Mouse (Mus musculus): ENCODE results near the gene Rab40c. TPM values are rescaled to one million over a fixed set of nuclear protein-coding genes. Genes with fewer than 3 reads are reported as not detected.

Gene Rab40c
- polyA plus RNA-seq (2014; fragmentation: Nextera tagmentation; extraction: Ambion mirVana), result 25.1 and 29.6 TPM in 2 replicates

- peak within 1 kb of the TSS; percentile 96 for H3K4me3 ChIP-seq (ENCODE audit: low read depth, low read length)
- H3K9me3 ChIP-seq (ENCODE audit: control insufficient read depth, low read length), result no peaks in the 10 kb centered on the region
- under 1% methylated on average over 54 of the region's 78 CpGs for WGBS
- H3K9ac ChIP-seq (replicated peaks; ENCODE audit: low read depth, low read length), result peak within 1 kb of the TSS; percentile 86
- no peaks in the 10 kb centered on the region for H3K27me3 ChIP-seq (ENCODE audit: control insufficient read depth, insufficient read depth, low read length)
- ATAC-seq (ENCODE audit: low read depth), result peak; percentile 3
- no peaks in the 10 kb centered on the region for H3K36me3 ChIP-seq (ENCODE audit: control insufficient read depth, insufficient read depth, low read length)
- H3K4me2 ChIP-seq (ENCODE audit: low read depth, low read length), result peak within 1 kb of the TSS; percentile 84
- H3K4me1 ChIP-seq (ENCODE audit: control insufficient read depth, insufficient read depth, low read length), result peaks cover 16% of the 10 kb centered on the region
- peak within 1 kb of the TSS; percentile 93 for H3K27ac ChIP-seq (ENCODE audit: low read depth, low read length)
Measured at GRCm38 (mm10) chr17:25919144-25919785, at the start of gene Rab40c. TSS of gene Rab40c (minus strand) at chr17:25919727.

GRCm38 (mm10) chr17:25968176-25968575 is 48.6 kb upstream of the Rab40c start:
- Histone ChIP-seq H3K27me3 (ENCODE audit: control insufficient read depth, insufficient read depth, low read length) (no peaks in the 10 kb centered on the region), H3K9ac (replicated peaks; ENCODE audit: low read depth, low read length) (no peak overlapping the region), H3K27ac (ENCODE audit: low read depth, low read length) (no peak overlapping the region), H3K4me1 (ENCODE audit: control insufficient read depth, insufficient read depth, low read length) (no peaks in the 10 kb centered on the region), H3K4me3 (ENCODE audit: low read depth, low read length) (no peak overlapping the region), H3K9me3 (ENCODE audit: control insufficient read depth, low read length) (no peaks in the 10 kb centered on the region), H3K4me2 (ENCODE audit: low read depth, low read length) (no peak overlapping the region), H3K36me3 (ENCODE audit: control insufficient read depth, insufficient read depth, low read length) (peaks cover 2% of the 10 kb centered on the region; the same call in 1 of the 2 replicates)
- WGBS, result 84% methylated on average over 1 of the region's 1 CpGs
- ATAC-seq (ENCODE audit: low read depth), result no peak

- Histone ChIP-seq H3K9me3 (ENCODE audit: control insufficient read depth, low read length) (no peaks in the 10 kb centered on the region), H3K9ac (replicated peaks; ENCODE audit: low read depth, low read length) (no peak overlapping the region), H3K4me1 (ENCODE audit: control insufficient read depth, insufficient read depth, low read length) (no peaks in the 10 kb centered on the region), H3K4me3 (ENCODE audit: low read depth, low read length) (no peak overlapping the region), H3K27me3 (ENCODE audit: control insufficient read depth, insufficient read depth, low read length) (no peaks in the 10 kb centered on the region), H3K4me2 (ENCODE audit: low read depth, low read length) (no peak overlapping the region), H3K27ac (ENCODE audit: low read depth, low read length) (no peak overlapping the region), H3K36me3 (ENCODE audit: control insufficient read depth, insufficient read depth, low read length) (peaks cover 2% of the 10 kb centered on the region; the same call in 1 of the 2 replicates)
- ATAC-seq (ENCODE audit: low read depth), result no peak
- WGBS, result 43% methylated on average over 3 of the region's 3 CpGs
Measured at GRCm38 (mm10) chr17:25967652-25968051, 48.1 kb upstream of the Rab40c start.

- Histone ChIP-seq H3K9ac (replicated peaks; ENCODE audit: low read depth, low read length) (no peak overlapping the region), H3K4me3 (ENCODE audit: low read depth, low read length) (no peak overlapping the region), H3K4me2 (ENCODE audit: low read depth, low read length) (no peak overlapping the region), H3K27ac (ENCODE audit: low read depth, low read length) (no peak overlapping the region), H3K36me3 (ENCODE audit: control insufficient read depth, insufficient read depth, low read length) (peaks cover 8% of the 10 kb centered on the region), H3K27me3 (ENCODE audit: control insufficient read depth, insufficient read depth, low read length) (no peaks in the 10 kb centered on the region), H3K4me1 (ENCODE audit: control insufficient read depth, insufficient read depth, low read length) (no peaks in the 10 kb centered on the region), H3K9me3 (ENCODE audit: control insufficient read depth, low read length) (no peaks in the 10 kb centered on the region)
- no peak for ATAC-seq (ENCODE audit: low read depth)
- WGBS, result 88% methylated on average over 7 of the region's 7 CpGs
Measured at GRCm38 (mm10) chr17:25964271-25964670, 44.7 kb upstream of the Rab40c start.

GRCm38 (mm10) chr17:25962413-25962905 is 42.9 kb upstream of the Rab40c start:
- no peak for ATAC-seq (ENCODE audit: low read depth)
- no peak overlapping the region for H3K9ac ChIP-seq (replicated peaks; ENCODE audit: low read depth, low read length)
- no peak overlapping the region for H3K27ac ChIP-seq (ENCODE audit: low read depth, low read length)
- H3K4me1 ChIP-seq (ENCODE audit: control insufficient read depth, insufficient read depth, low read length), result no peaks in the 10 kb centered on the region
- H3K27me3 ChIP-seq (ENCODE audit: control insufficient read depth, insufficient read depth, low read length), result no peaks in the 10 kb centered on the region
- H3K9me3 ChIP-seq (ENCODE audit: control insufficient read depth, low read length), result no peaks in the 10 kb centered on the region
- no peak overlapping the region for H3K4me2 ChIP-seq (ENCODE audit: low read depth, low read length)
- H3K4me3 ChIP-seq (ENCODE audit: low read depth, low read length), result no peak overlapping the region
- H3K36me3 ChIP-seq (ENCODE audit: control insufficient read depth, insufficient read depth, low read length), result peaks cover 16% of the 10 kb centered on the region
- 96% methylated on average over 7 of the region's 7 CpGs for WGBS

GRCm38 (mm10) chr17:25961566-25961965 is 42.0 kb upstream of the Rab40c start:
- H3K4me2 ChIP-seq (ENCODE audit: low read depth, low read length), result no peak overlapping the region
- H3K4me3 ChIP-seq (ENCODE audit: low read depth, low read length), result no peak overlapping the region
- H3K4me1 ChIP-seq (ENCODE audit: control insufficient read depth, insufficient read depth, low read length), result no peaks in the 10 kb centered on the region
- peaks cover 16% of the 10 kb centered on the region for H3K36me3 ChIP-seq (ENCODE audit: control insufficient read depth, insufficient read depth, low read length)
- ATAC-seq (ENCODE audit: low read depth), result no peak
- no peak overlapping the region for H3K9ac ChIP-seq (replicated peaks; ENCODE audit: low read depth, low read length)
- H3K27ac ChIP-seq (ENCODE audit: low read depth, low read length), result no peak overlapping the region
- WGBS, result 93% methylated on average over 5 of the region's 5 CpGs
- no peaks in the 10 kb centered on the region for H3K9me3 ChIP-seq (ENCODE audit: control insufficient read depth, low read length)
- no peaks in the 10 kb centered on the region for H3K27me3 ChIP-seq (ENCODE audit: control insufficient read depth, insufficient read depth, low read length)

GRCm38 (mm10) chr17:25959630-25960467 is 40.3 kb upstream of the Rab40c start:
- Histone ChIP-seq H3K36me3 (ENCODE audit: control insufficient read depth, insufficient read depth, low read length) (peaks cover 16% of the 10 kb centered on the region), H3K27ac (ENCODE audit: low read depth, low read length) (no peak overlapping the region), H3K9me3 (ENCODE audit: control insufficient read depth, low read length) (no peaks in the 10 kb centered on the region), H3K27me3 (ENCODE audit: control insufficient read depth, insufficient read depth, low read length) (no peaks in the 10 kb centered on the region), H3K9ac (replicated peaks; ENCODE audit: low read depth, low read length) (no peak overlapping the region), H3K4me2 (ENCODE audit: low read depth, low read length) (no peak overlapping the region), H3K4me3 (ENCODE audit: low read depth, low read length) (no peak overlapping the region), H3K4me1 (ENCODE audit: control insufficient read depth, insufficient read depth, low read length) (no peaks in the 10 kb centered on the region)
- no peak for ATAC-seq (ENCODE audit: low read depth)
- WGBS, result 94% methylated on average over 21 of the region's 23 CpGs

GRCm38 (mm10) chr17:25958771-25959494 is 39.4 kb upstream of the Rab40c start:
- Histone ChIP-seq H3K9me3 (ENCODE audit: control insufficient read depth, low read length) (no peaks in the 10 kb centered on the region), H3K27ac (ENCODE audit: low read depth, low read length) (no peak overlapping the region), H3K4me2 (ENCODE audit: low read depth, low read length) (no peak overlapping the region), H3K36me3 (ENCODE audit: control insufficient read depth, insufficient read depth, low read length) (peaks cover 14% of the 10 kb centered on the region), H3K4me3 (ENCODE audit: low read depth, low read length) (no peak overlapping the region), H3K4me1 (ENCODE audit: control insufficient read depth, insufficient read depth, low read length) (no peaks in the 10 kb centered on the region), H3K27me3 (ENCODE audit: control insufficient read depth, insufficient read depth, low read length) (no peaks in the 10 kb centered on the region), H3K9ac (replicated peaks; ENCODE audit: low read depth, low read length) (no peak overlapping the region)
- ATAC-seq (ENCODE audit: low read depth), result no peak
- 96% methylated on average over 11 of the region's 11 CpGs for WGBS
